Mouse (Mus musculus) MEL (cell line): ENCODE measurements around the gene Sh3gl2. TPM values are rescaled to one million over a fixed set of nuclear protein-coding genes. Genes with fewer than 3 reads are reported as not detected.

Experiments used
- DNase-seq: peaks from one replicate; pipeline ENCODE4 v3.0.0; 2011; ENCODE audit warnings: low read depth, low spot score
- H3K27ac ChIP-seq: 2 replicates; pipeline ENCODE4 v1.5.1; 2012; ENCODE audit warnings: low read depth, mild to moderate bottlenecking, control low read depth, low read length, moderate library complexity; ENCODE audit not compliant: control insufficient read depth
- H3K27me3 ChIP-seq, 2 experiments: fragments of 150-350 bp in 1 of 2; sonication (generic) in 1 of 2; 2 replicates each; pipeline ENCODE4 v1.6.1; 2012; ENCODE audit warnings: low read length in 2 of 2, mild to moderate bottlenecking in 2 of 2, improper control_type of control experiment in 1 of 2, moderate library complexity in 1 of 2; ENCODE audit not compliant: insufficient read depth in 2 of 2, control insufficient read depth in 1 of 2
- H3K36me3 ChIP-seq, 2 experiments: 2 replicates each; pipeline ENCODE4 v1.6.1; 2012 to 2014; ENCODE audit warnings: low read length in 2 of 2, improper control_type of control experiment in 1 of 2, inconsistent platforms in 1 of 2, mild to moderate bottlenecking in 1 of 2; ENCODE audit not compliant: insufficient read depth in 2 of 2, control insufficient read depth in 1 of 2
- H3K4me1 ChIP-seq, 2 experiments: fragments of 150-350 bp in 1 of 2; sonication (generic) in 1 of 2; 2 replicates each; pipeline ENCODE4 v1.6.1; 2012; ENCODE audit warnings: low read length in 2 of 2, improper control_type of control experiment in 1 of 2, mild to moderate bottlenecking in 1 of 2; ENCODE audit not compliant: insufficient read depth in 2 of 2, control insufficient read depth in 1 of 2
- H3K4me3 ChIP-seq, 2 experiments: fragments of 150-350 bp in 1 of 2; sonication (generic) in 1 of 2; 2 replicates each; pipeline ENCODE4 v1.5.1; 2012; ENCODE audit warnings: low read depth in 2 of 2, low read length in 2 of 2, mild to moderate bottlenecking in 2 of 2, moderate library complexity in 2 of 2, control low read depth in 1 of 2, improper control_type of control experiment in 1 of 2; ENCODE audit not compliant: control insufficient read depth in 1 of 2, insufficient read depth in 1 of 2
- H3K79me2 ChIP-seq: 2 replicates; pipeline ENCODE4 v1.6.1; 2012; ENCODE audit warnings: mild to moderate bottlenecking, low read length, moderate library complexity; ENCODE audit not compliant: control insufficient read depth, poor library complexity, insufficient read depth
- H3K9ac ChIP-seq: 2 replicates; pipeline ENCODE4 v1.6.1; 2012; ENCODE audit warnings: low read depth, mild to moderate bottlenecking, control low read depth, low read length, moderate library complexity; ENCODE audit not compliant: control insufficient read depth, poor library complexity, severe bottlenecking
- H3K9me3 ChIP-seq: fragments of 150-350 bp; sonication (generic); replicated peaks from 2 replicates; pipeline ENCODE4 v1.6.1; 2012; ENCODE audit warnings: mild to moderate bottlenecking, low read length, improper control_type of control experiment, moderate library complexity; ENCODE audit not compliant: insufficient read depth
- CHD1 ChIP-seq: IDR thresholded peaks from 2 replicates; pipeline ENCODE4 v1.6.1; 2012; ENCODE audit warnings: low read depth, mild to moderate bottlenecking, inconsistent platforms, low read length, improper control_type of control experiment
- CTCF ChIP-seq, 3 experiments: IDR thresholded peaks in 2 of 3; conservative IDR thresholded peaks in 1 of 3; 2 replicates each; pipeline ENCODE4 v1.5.1; 2011 to 2012; ENCODE audit warnings: low read length in 3 of 3, low read depth in 2 of 3, mild to moderate bottlenecking in 2 of 3, improper control_type of control experiment in 1 of 3, inconsistent platforms in 1 of 3, mixed read lengths in 1 of 3, moderate library complexity in 1 of 3; ENCODE audit not compliant: control insufficient read depth in 1 of 3, insufficient read depth in 1 of 3, poor library complexity in 1 of 3, severe bottlenecking in 1 of 3
- EP300 ChIP-seq, 2 experiments: IDR thresholded peaks; 2 replicates each; pipeline ENCODE4 v1.6.1; 2011; ENCODE audit warnings: improper control_type of control experiment in 2 of 2, low read length in 2 of 2, low read depth in 1 of 2, mild to moderate bottlenecking in 1 of 2
- GABPA ChIP-seq: IDR thresholded peaks from 2 replicates; pipeline ENCODE4 v1.6.1; 2012; ENCODE audit warnings: low read depth, mild to moderate bottlenecking, inconsistent platforms, low read length, improper control_type of control experiment, moderate library complexity
- GATA1 ChIP-seq: IDR thresholded peaks from 2 replicates; pipeline ENCODE4 v1.6.1; 2011; ENCODE audit warnings: low read depth, low read length, improper control_type of control experiment
- HCFC1 ChIP-seq: IDR thresholded peaks from 2 replicates; pipeline ENCODE4 v1.6.1; 2012; ENCODE audit warnings: low read depth, mild to moderate bottlenecking, inconsistent platforms, low read length, improper control_type of control experiment, moderate library complexity
- MAX ChIP-seq: IDR thresholded peaks from 2 replicates; pipeline ENCODE4 v1.6.1; 2011; ENCODE audit warnings: low read length, improper control_type of control experiment
- MXI1 ChIP-seq: IDR thresholded peaks from 2 replicates; pipeline ENCODE4 v1.6.1; 2011; ENCODE audit warnings: mild to moderate bottlenecking, low read depth, low read length, improper control_type of control experiment
- MYC ChIP-seq: IDR thresholded peaks from 2 replicates; pipeline ENCODE4 v1.6.1; 2011; ENCODE audit warnings: low read depth, mild to moderate bottlenecking, low read length, improper control_type of control experiment, moderate library complexity
- NRF1 ChIP-seq: IDR thresholded peaks from 2 replicates; pipeline ENCODE4 v1.6.1; 2014; ENCODE audit warnings: low read depth, mild to moderate bottlenecking, inconsistent platforms, low read length, improper control_type of control experiment, moderate library complexity; ENCODE audit not compliant: poor library complexity, insufficient read depth, severe bottlenecking
- POLR2A ChIP-seq, 2 experiments: IDR thresholded peaks; 2 replicates each; pipeline ENCODE4 v1.6.1; 2011 to 2012; ENCODE audit warnings: low read length in 2 of 2, mild to moderate bottlenecking in 2 of 2, control low read depth in 1 of 2, improper control_type of control experiment in 1 of 2, low read depth in 1 of 2, moderate library complexity in 1 of 2; ENCODE audit not compliant: control insufficient read depth in 1 of 2, insufficient read depth in 1 of 2, poor library complexity in 1 of 2
- SIN3A ChIP-seq: IDR thresholded peaks from 2 replicates; pipeline ENCODE4 v1.6.1; 2012; ENCODE audit warnings: low read length, improper control_type of control experiment, inconsistent platforms
- SMC3 ChIP-seq: IDR thresholded peaks from 2 replicates; pipeline ENCODE4 v1.6.1; 2011; ENCODE audit warnings: low read depth, low read length, improper control_type of control experiment
- TBP ChIP-seq: IDR thresholded peaks from 2 replicates; pipeline ENCODE4 v1.8.0; 2011; ENCODE audit warnings: low read depth, low read length, improper control_type of control experiment
- TCF12 ChIP-seq: IDR thresholded peaks from 2 replicates; pipeline ENCODE4 v1.6.1; 2014; ENCODE audit warnings: low read depth, mild to moderate bottlenecking, inconsistent platforms, low read length, improper control_type of control experiment, moderate library complexity
- USF2 ChIP-seq, 2 experiments: IDR thresholded peaks; 2 replicates each; pipeline ENCODE4 v1.6.1; 2011 to 2012; ENCODE audit warnings: improper control_type of control experiment in 2 of 2, low read length in 2 of 2, borderline replicate concordance in 1 of 2, inconsistent platforms in 1 of 2, low read depth in 1 of 2, mild to moderate bottlenecking in 1 of 2; ENCODE audit not compliant: insufficient read depth in 1 of 2
- ZC3H11A ChIP-seq: IDR thresholded peaks from 2 replicates; pipeline ENCODE4 v1.6.1; 2012; ENCODE audit warnings: low read depth, mild to moderate bottlenecking, inconsistent platforms, low read length, improper control_type of control experiment
- ZMIZ1 ChIP-seq: IDR thresholded peaks from 2 replicates; pipeline ENCODE4 v1.6.1; 2012; ENCODE audit warnings: low read depth, mild to moderate bottlenecking, inconsistent platforms, low read length, improper control_type of control experiment, moderate library complexity
- polyA plus RNA-seq, 2 experiments: library from polyadenylated mRNA; stranded (reverse) in 1 of 2; unstranded in 1 of 2; fragments of >175 nt in 1 of 2; fragments of >200 nt in 1 of 2; gene quantifications; 2 replicates each; pipeline versions ENCODE4 v1.2.1 to v1.2.4; 2012; ENCODE audit warnings: low replicate concordance in 2 of 2, low read depth in 1 of 2; ENCODE audit not compliant: insufficient read length in 2 of 2, insufficient read depth in 1 of 2, missing spikeins in 1 of 2
- total RNA-seq: library from RNA; depleted of rRNA; stranded (reverse); fragments of 300-350 nt; gene quantifications from 2 replicates; pipeline ENCODE4 v1.2.3, GENCODE M21; 2012

Sh3gl2 gene
- total and polyA plus RNA-seq, 3 experiments, result not detected

- no peak for TF ChIP-seq GATA1
- no peak for TF ChIP-seq MYC
- no peak for TF ChIP-seq ZMIZ1
- Histone ChIP-seq H3K79me2 (no peaks in the 10 kb centered on the region), H3K27me3 (no peaks in the 10 kb centered on the region), H3K4me1 (no peaks in the 10 kb centered on the region), H3K27ac (no peak overlapping the region), H3K9ac (no peak overlapping the region), H3K9me3 (no peaks in the 10 kb centered on the region), H3K4me3 (no peak overlapping the region), H3K36me3 (no peaks in the 10 kb centered on the region)
- no peak for DNase-seq
Measured at GRCm38 (mm10) chr4:85362661-85363060, 157.7 kb downstream of the Sh3gl2 start.

- Histone ChIP-seq H3K27me3 (no peaks in the 10 kb centered on the region), H3K27ac (no peak overlapping the region), H3K36me3 (no peaks in the 10 kb centered on the region), H3K9ac (no peak overlapping the region), H3K4me3 (no peak overlapping the region), H3K4me1 (no peaks in the 10 kb centered on the region), H3K9me3 (no peaks in the 10 kb centered on the region), H3K79me2 (no peaks in the 10 kb centered on the region)
- TF ChIP-seq MAX (no peak), NRF1 (no peak), SMC3 (no peak), USF2 (IDR thresholded peaks at IDR 0.05; ENCODE audit: borderline replicate concordance in 1 of 2, insufficient read depth in 1 of 2, low read depth in 1 of 2, low read length in 2 of 2) (no peak), MXI1 (no peak), POLR2A (IDR thresholded peaks at IDR 0.05; ENCODE audit: control insufficient read depth in 1 of 2, insufficient read depth in 1 of 2, low read depth in 1 of 2, low read length in 2 of 2, poor library complexity in 1 of 2) (no peak), GABPA (no peak), CHD1 (no peak), EP300 (IDR thresholded peaks at IDR 0.05; ENCODE audit: low read depth in 1 of 2, low read length in 2 of 2) (no peak), ZC3H11A (no peak), CTCF (IDR thresholded peaks at IDR 0.05 in 2 of 3, conservative IDR thresholded peaks at IDR 0.05 in 1 of 3; ENCODE audit: control insufficient read depth in 1 of 3, insufficient read depth in 1 of 3, low read depth in 2 of 3, low read length in 3 of 3, poor library complexity in 1 of 3, severe bottlenecking in 1 of 3) (no peak), MYC (no peak), TBP (no peak), HCFC1 (no peak), ZMIZ1 (no peak), TCF12 (no peak), SIN3A (no peak)
- DNase-seq, result no peak
Measured at GRCm38 (mm10) chr4:85363205-85363604, 158.3 kb downstream of the Sh3gl2 start.
